Mouse (Mus musculus) kidney, embryonic 14.5 days (tissue): ENCODE results near the gene Zfp462. TPM values are rescaled to one million over a fixed set of nuclear protein-coding genes. Genes with fewer than 3 reads are reported as not detected.
"Not testable (repeated sequence)": the region's sequence is repeated elsewhere in the genome, so short reads cannot be mapped to it uniquely, and the experiment has no call there.

Source experiments
- ATAC-seq: fragments of 200-750 bp; cut with Nextera tagmentation; 2 replicates; pipeline ENCODE4 v1.8.0; 2017; ENCODE audit warnings: moderate number of reproducible peaks, mild to moderate bottlenecking, moderate TSS enrichment, moderate library complexity; ENCODE audit not compliant: low FRiP score, low TSS enrichment
- H3K27ac ChIP-seq: fragments of 300-500 bp; sonication (generic); 2 replicates; pipeline ENCODE4 v1.5.1; 2014; ENCODE audit warnings: low read depth, mild to moderate bottlenecking, low read length, moderate library complexity, mixed read lengths
- H3K27me3 ChIP-seq: fragments of 300-500 bp; sonication (generic); 2 replicates; pipeline ENCODE4 v1.6.1; 2014; ENCODE audit warnings: mild to moderate bottlenecking, low read length; ENCODE audit not compliant: control insufficient read depth, insufficient read depth
- H3K36me3 ChIP-seq: fragments of 300-500 bp; sonication (generic); 2 replicates; pipeline ENCODE4 v1.6.1; 2014; ENCODE audit warnings: low read length, mixed read lengths; ENCODE audit not compliant: control insufficient read depth, insufficient read depth
- H3K4me1 ChIP-seq: fragments of 300-500 bp; sonication (generic); 2 replicates; pipeline ENCODE4 v1.6.1; 2014; ENCODE audit warnings: low read length, mixed read lengths; ENCODE audit not compliant: control insufficient read depth, insufficient read depth
- H3K4me2 ChIP-seq: fragments of 300-500 bp; sonication (generic); replicated peaks from 2 replicates; pipeline ENCODE4 v1.6.1; 2014; ENCODE audit warnings: low read depth, mild to moderate bottlenecking, low read length
- H3K4me3 ChIP-seq: fragments of 300-500 bp; sonication (generic); 2 replicates; pipeline ENCODE4 v1.5.1; 2014; ENCODE audit warnings: mild to moderate bottlenecking, low read length
- H3K9ac ChIP-seq: fragments of 300-500 bp; sonication (generic); 2 replicates; pipeline ENCODE4 v1.6.1; 2014; ENCODE audit warnings: low read depth, mild to moderate bottlenecking, low read length, moderate library complexity
- H3K9me3 ChIP-seq: fragments of 300-500 bp; sonication (generic); 2 replicates; pipeline ENCODE4 v1.6.1; 2016; ENCODE audit warnings: low read length; ENCODE audit not compliant: control insufficient read depth
- WGBS: fragments of 180-500 bp; shearing (Covaris S2); extraction: QIAGEN DNeasy Blood & Tissue Kit; methylation state at CpG from one replicate; pipeline ENCODE4 v1.1.7; 2014; 5-methylcytosine and 5-hydroxymethylcytosine counted together
- polyA plus RNA-seq: library from polyadenylated mRNA; unstranded; fragments of >200 nt; fragmentation: Nextera tagmentation; extraction: Ambion mirVana; gene quantifications from 2 replicates; pipeline ENCODE4 v1.2.1, GENCODE M21; 2014

Zfp462 gene
- polyA plus RNA-seq, 1 experiment from 2014 or later: 10.0 TPM

GRCm38 (mm10) chr4:54972827-54973560 is 28.1 kb downstream of the Zfp462 start:
- no peak overlapping the region for H3K4me3 ChIP-seq
- no peaks in the 10 kb centered on the region for H3K9me3 ChIP-seq
- H3K9ac ChIP-seq: no peak overlapping the region
- 64% methylated on average over 8 of the region's 8 CpGs for WGBS
- no peak overlapping the region for H3K27ac ChIP-seq
- peaks cover 7% of the 10 kb centered on the region for H3K4me1 ChIP-seq
- ATAC-seq: no peak
- no peak overlapping the region for H3K4me2 ChIP-seq
- H3K27me3 ChIP-seq: no peaks in the 10 kb centered on the region
- no peaks in the 10 kb centered on the region; the same call in 1 of the 2 replicates for H3K36me3 ChIP-seq

GRCm38 (mm10) chr4:54979771-54980472 is 35.1 kb downstream of the Zfp462 start:
- H3K27ac ChIP-seq: no peak overlapping the region
- WGBS: 70% methylated on average over 13 of the region's 13 CpGs

GRCm38 (mm10) chr4:54984502-54984901 is 39.7 kb downstream of the Zfp462 start:
- Histone ChIP-seq H3K9me3 (no peaks in the 10 kb centered on the region), H3K9ac (no peak overlapping the region), H3K4me1 (no peaks in the 10 kb centered on the region), H3K4me2 (no peak overlapping the region), H3K27ac (no peak overlapping the region), H3K27me3 (no peaks in the 10 kb centered on the region), H3K4me3 (no peak overlapping the region), H3K36me3 (no peaks in the 10 kb centered on the region; the same call in 1 of the 2 replicates)
- 87% methylated on average over 2 of the region's 2 CpGs for WGBS
- ATAC-seq: no peak

More at GRCm38 (mm10) chr4:54979771-54980472, 35.1 kb downstream of the Zfp462 start:
- no peaks in the 10 kb centered on the region for H3K27me3 ChIP-seq
- no peak overlapping the region for H3K4me2 ChIP-seq
- no peaks in the 10 kb centered on the region; the same call in 1 of the 2 replicates for H3K36me3 ChIP-seq
- no peaks in the 10 kb centered on the region; the same call in 1 of the 2 replicates for H3K4me1 ChIP-seq
- no peaks in the 10 kb centered on the region for H3K9me3 ChIP-seq
- H3K4me3 ChIP-seq: no peak overlapping the region
- no peak for ATAC-seq
- H3K9ac ChIP-seq: no peak overlapping the region

DNA sequence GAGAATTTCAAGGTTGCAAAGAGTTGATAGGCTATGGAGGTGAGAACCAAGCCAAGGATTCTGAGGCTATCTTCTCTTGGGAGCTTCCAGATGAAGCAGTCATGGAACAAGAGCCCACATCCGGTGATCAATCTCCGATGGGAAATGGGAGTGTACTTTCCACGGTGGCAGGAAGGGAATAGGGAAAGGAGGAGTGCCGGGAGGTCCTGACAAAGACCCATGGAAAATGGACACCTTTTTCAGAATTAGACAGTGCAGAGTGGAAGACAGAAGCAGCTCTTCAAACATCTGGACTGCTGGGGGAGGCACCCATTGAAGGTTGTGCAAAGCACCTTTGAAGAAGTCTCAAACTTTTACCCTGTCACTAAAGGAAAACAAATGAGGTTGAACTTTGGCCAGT is 41.8 kb downstream of the Zfp462 start:
- Histone ChIP-seq H3K27ac (no peak overlapping the region), H3K4me2 (no peak overlapping the region), H3K4me1 (no peaks in the 10 kb centered on the region), H3K4me3 (no peak overlapping the region), H3K9ac (no peak overlapping the region), H3K36me3 (no peaks in the 10 kb centered on the region), H3K9me3 (no peaks in the 10 kb centered on the region), H3K27me3 (no peaks in the 10 kb centered on the region)
- ATAC-seq: no peak
- 60% methylated on average over 4 of the region's 4 CpGs for WGBS

DNA sequence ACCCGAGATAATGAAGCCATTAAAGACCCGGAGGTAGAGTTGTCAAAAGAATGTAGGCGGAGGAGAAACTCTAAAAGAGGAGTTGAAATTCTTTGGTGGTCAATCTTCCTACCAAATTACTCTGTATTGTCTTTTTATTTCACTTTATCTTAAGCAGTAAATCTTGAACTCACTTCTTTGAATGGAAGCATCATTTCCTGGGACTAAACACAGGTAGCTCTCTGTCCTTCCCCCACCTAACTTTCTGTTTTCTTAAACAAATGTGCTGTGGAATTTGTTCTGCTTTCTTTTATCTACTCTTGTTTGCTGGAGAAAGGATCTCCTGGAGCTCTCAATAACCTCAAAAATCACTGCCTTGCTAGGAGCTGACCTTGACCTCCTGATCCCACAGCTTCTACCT is 42.4 kb downstream of the Zfp462 start:
- no peak overlapping the region for H3K27ac ChIP-seq
- H3K27me3 ChIP-seq: no peaks in the 10 kb centered on the region
- H3K4me3 ChIP-seq: no peak overlapping the region
- no peaks in the 10 kb centered on the region for H3K36me3 ChIP-seq
- ATAC-seq: no peak
- H3K4me1 ChIP-seq: no peaks in the 10 kb centered on the region
- H3K9ac ChIP-seq: no peak overlapping the region
- WGBS: 42% methylated on average over 3 of the region's 3 CpGs
- H3K9me3 ChIP-seq: no peaks in the 10 kb centered on the region
- H3K4me2 ChIP-seq: no peak overlapping the region

DNA sequence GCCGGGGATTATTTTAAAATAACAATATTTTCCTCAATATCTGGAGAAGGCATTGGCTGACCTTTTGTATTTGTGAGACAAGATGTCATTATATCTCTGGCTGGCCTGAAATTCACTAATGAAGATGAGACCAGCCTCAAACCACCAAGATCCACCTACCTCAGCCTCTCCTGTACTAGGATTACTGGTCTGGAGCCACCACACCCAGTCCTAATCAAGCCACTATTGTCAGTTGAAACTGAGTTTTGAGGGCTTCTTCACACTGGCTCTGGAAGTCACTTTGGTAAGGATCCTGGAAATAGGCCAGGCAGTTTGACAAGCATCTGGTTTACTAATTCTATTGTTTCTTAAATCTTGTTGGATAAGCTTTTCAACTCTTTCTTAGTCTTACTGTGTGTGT is 43.1 kb downstream of the Zfp462 start:
- H3K36me3 ChIP-seq: no peaks in the 10 kb centered on the region
- H3K9me3 ChIP-seq: no peaks in the 10 kb centered on the region
- H3K27me3 ChIP-seq: no peaks in the 10 kb centered on the region
- 94% methylated on average over 1 of the region's 1 CpGs for WGBS
- no peak overlapping the region for H3K4me2 ChIP-seq
- no peak overlapping the region for H3K4me3 ChIP-seq
- H3K9ac ChIP-seq: no peak overlapping the region
- no peak for ATAC-seq
- H3K27ac ChIP-seq: no peak overlapping the region
- no peaks in the 10 kb centered on the region for H3K4me1 ChIP-seq

- H3K9ac ChIP-seq: no peak overlapping the region
- H3K27me3 ChIP-seq: no peaks in the 10 kb centered on the region
- WGBS: 53% methylated on average over 5 of the region's 5 CpGs
- H3K36me3 ChIP-seq: no peaks in the 10 kb centered on the region
- H3K27ac ChIP-seq: no peak overlapping the region
- H3K4me2 ChIP-seq: no peak overlapping the region
- H3K9me3 ChIP-seq: no peaks in the 10 kb centered on the region
- no peaks in the 10 kb centered on the region for H3K4me1 ChIP-seq
- H3K4me3 ChIP-seq: no peak overlapping the region
- ATAC-seq: no peak
These were observed 47.1 kb downstream of the Zfp462 start for GRCm38 (mm10) chr4:54991973-54992372.

DNA sequence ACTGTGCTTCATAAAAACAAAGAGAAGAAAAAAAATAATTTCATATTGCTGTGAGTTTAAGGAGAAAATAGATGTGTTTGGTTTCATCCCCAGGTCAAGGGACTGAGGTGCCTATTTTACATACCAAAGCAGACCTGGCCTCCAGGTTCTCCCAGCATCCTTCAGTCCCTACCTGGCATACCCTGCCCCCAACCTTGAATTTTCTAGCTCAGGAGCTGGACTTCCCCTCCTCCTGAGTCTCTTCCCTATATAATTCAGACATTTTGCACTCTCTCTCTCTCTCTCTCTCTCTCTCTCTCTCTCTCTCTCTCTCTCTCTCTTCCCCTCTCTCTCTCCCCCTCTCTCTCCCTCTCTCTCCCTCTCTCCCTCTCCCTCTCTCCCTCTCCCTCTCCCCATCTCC is 48.2 kb downstream of the Zfp462 start:
- not testable (repeated sequence) for ATAC-seq, H3K4me1 ChIP-seq, H3K9me3 ChIP-seq, H3K27me3 ChIP-seq, H3K36me3 ChIP-seq, H3K9ac ChIP-seq, H3K27ac ChIP-seq, H3K4me3 ChIP-seq, H3K4me2 ChIP-seq

DNA sequence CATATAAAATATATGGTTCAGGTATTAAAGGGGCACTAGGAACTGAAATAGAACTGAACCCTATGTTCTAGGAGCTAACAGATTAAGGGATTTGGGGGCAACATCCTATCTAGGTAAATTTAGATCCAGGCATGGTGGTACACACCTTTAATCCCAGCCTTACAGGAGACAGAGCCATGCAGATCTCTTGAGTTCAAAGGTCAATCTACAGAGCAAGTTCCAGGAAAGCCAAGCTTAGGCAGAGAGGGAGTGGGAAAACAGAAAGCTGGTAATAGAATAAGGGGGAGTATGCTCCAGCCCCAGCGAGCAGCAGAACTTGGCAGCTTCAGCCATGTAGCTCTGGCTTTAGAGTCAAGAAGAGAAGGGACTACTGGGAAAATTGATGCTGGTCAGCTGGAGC is 50.4 kb downstream of the Zfp462 start:
- no peak overlapping the region for H3K4me3 ChIP-seq
- H3K36me3 ChIP-seq: no peaks in the 10 kb centered on the region
- H3K27me3 ChIP-seq: no peaks in the 10 kb centered on the region
- no peak for ATAC-seq
- no peak overlapping the region for H3K27ac ChIP-seq
- H3K4me2 ChIP-seq: no peak overlapping the region
- no peaks in the 10 kb centered on the region for H3K9me3 ChIP-seq
- H3K9ac ChIP-seq: no peak overlapping the region
- no peaks in the 10 kb centered on the region for H3K4me1 ChIP-seq
- WGBS: 39% methylated on average over 1 of the region's 1 CpGs
